Mouse (Mus musculus): ENCODE data around the gene Pusl1. TPM values are rescaled to one million over a fixed set of nuclear protein-coding genes. Genes with fewer than 3 reads are reported as not detected.
A peak's percentile ranks its signal among the peaks of the same experiment; 100 is the strongest.

Gene Pusl1
- polyA plus RNA-seq, 1 experiment from 2014 or later: 45.8 TPM

DNA sequence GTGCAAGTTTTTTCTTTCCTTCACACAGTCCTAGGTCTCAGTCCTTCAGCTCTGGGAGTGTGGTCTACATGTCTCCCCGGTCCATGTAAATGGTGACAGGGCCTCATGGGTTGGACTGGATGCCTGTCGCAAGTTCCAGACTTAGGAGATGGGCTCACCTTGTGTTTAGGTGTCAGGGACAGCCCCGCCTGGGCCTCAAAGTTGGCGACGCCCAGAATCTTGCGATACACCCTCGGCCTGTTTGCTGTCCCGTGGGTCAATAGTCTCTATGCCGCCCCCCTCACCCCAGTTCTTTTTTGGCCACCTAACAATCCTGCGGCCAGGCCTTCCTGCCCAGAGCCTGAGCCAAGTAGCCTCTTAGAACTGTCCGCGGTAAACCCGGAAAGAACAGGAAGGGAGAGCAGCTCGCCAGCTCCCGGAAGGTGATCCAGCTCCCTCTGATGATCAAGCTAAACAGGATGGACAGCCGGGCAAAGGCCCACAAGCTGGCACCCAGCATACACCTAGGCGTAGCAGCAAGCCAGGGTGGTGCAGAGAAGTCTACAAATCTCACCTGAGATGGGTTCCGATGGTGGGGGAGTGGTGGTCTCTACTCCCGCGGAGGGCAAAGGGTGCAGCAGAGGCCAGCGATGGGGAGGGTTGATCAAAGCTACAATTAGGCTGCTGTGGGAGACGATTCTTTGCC, 22.8 kb downstream of the Pusl1 start:
- H3K27ac ChIP-seq (replicated peaks; ENCODE audit: low read depth, low read length): peak overlapping the region; percentile 41; the same call in 1 of the 2 replicates
- no peaks in the 10 kb centered on the region for H3K27me3 ChIP-seq (ENCODE audit: control insufficient read depth, insufficient read depth, low read length)
- peaks cover 32% of the 10 kb centered on the region for H3K36me3 ChIP-seq (ENCODE audit: control insufficient read depth, insufficient read depth, low read length)
- ATAC-seq (ENCODE audit: low FRiP score, low TSS enrichment) (no peak; the same call in 1 of the 2 replicates), DNase-seq (no peak)
- H3K4me3 ChIP-seq (replicated peaks; ENCODE audit: low read depth, low read length): peak overlapping the region; percentile 78
- peak overlapping the region; percentile 97 for H3K4me2 ChIP-seq (ENCODE audit: low read length)
- no peaks in the 10 kb centered on the region for H3K9me3 ChIP-seq (ENCODE audit: control insufficient read depth, low read length)
- H3K9ac ChIP-seq (replicated peaks; ENCODE audit: low read length): peak overlapping the region; percentile 76
- WGBS: 11% methylated on average over 22 of the region's 22 CpGs
- peaks cover 12% of the 10 kb centered on the region for H3K4me1 ChIP-seq (ENCODE audit: control insufficient read depth, insufficient read depth, low read length)

DNA sequence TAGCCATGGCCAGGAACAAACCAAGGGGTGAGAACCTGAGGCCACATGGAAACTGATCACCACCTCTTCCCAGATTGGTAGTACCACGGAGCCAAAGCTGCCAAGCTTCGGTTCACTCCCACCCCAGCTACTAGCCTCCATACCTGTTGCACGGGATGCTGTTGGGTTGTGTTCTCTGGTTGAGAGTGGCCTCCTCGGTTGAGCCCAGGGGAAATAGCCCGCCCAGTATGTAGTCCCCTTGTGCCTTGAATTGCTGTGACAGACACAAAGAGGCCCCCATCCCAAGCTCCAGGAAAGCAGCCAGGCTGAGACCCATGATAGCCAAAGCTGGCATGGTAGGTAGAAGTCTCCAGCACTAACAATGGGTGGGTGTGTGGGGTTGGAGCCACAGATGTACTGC, 28.6 kb downstream of the Pusl1 start, which contains the start of gene Tas1r3:
TSS of gene Tas1r3 (minus strand) at position 362 of the 400 bp plus-strand sequence.
- Histone ChIP-seq H3K4me2 (ENCODE audit: low read length) (no peak within 1 kb of the TSS), H3K4me1 (ENCODE audit: control insufficient read depth, insufficient read depth, low read length) (no peaks in the 10 kb centered on the region), H3K27ac (replicated peaks; ENCODE audit: low read depth, low read length) (no peak within 1 kb of the TSS), H3K4me3 (replicated peaks; ENCODE audit: low read depth, low read length) (no peak within 1 kb of the TSS), H3K9me3 (ENCODE audit: control insufficient read depth, low read length) (no peaks in the 10 kb centered on the region), H3K27me3 (ENCODE audit: control insufficient read depth, insufficient read depth, low read length) (no peaks in the 10 kb centered on the region), H3K9ac (replicated peaks; ENCODE audit: low read length) (no peak within 1 kb of the TSS), H3K36me3 (ENCODE audit: control insufficient read depth, insufficient read depth, low read length) (peaks cover 58% of the 10 kb centered on the region)
- DNase-seq (no peak), ATAC-seq (ENCODE audit: low FRiP score, low TSS enrichment) (no peak)
- WGBS: 78% methylated on average over 5 of the region's 5 CpGs

- peaks cover 67% of the 10 kb centered on the region for H3K36me3 ChIP-seq (ENCODE audit: control insufficient read depth, insufficient read depth, low read length)
- H3K4me2 ChIP-seq (ENCODE audit: low read length): no peak overlapping the region
- H3K9me3 ChIP-seq (ENCODE audit: control insufficient read depth, low read length): no peaks in the 10 kb centered on the region
- ATAC-seq (ENCODE audit: low FRiP score, low TSS enrichment) (no peak), DNase-seq (no peak)
- no peak overlapping the region for H3K27ac ChIP-seq (replicated peaks; ENCODE audit: low read depth, low read length)
- H3K27me3 ChIP-seq (ENCODE audit: control insufficient read depth, insufficient read depth, low read length): no peaks in the 10 kb centered on the region
- H3K4me3 ChIP-seq (replicated peaks; ENCODE audit: low read depth, low read length): no peak overlapping the region
- 93% methylated on average over 7 of the region's 7 CpGs for WGBS
- no peak overlapping the region for H3K9ac ChIP-seq (replicated peaks; ENCODE audit: low read length)
- H3K4me1 ChIP-seq (ENCODE audit: control insufficient read depth, insufficient read depth, low read length): no peaks in the 10 kb centered on the region
Observed at GRCm38 (mm10) chr4:155861787-155862186, 29.8 kb downstream of the Pusl1 start.

DNA sequence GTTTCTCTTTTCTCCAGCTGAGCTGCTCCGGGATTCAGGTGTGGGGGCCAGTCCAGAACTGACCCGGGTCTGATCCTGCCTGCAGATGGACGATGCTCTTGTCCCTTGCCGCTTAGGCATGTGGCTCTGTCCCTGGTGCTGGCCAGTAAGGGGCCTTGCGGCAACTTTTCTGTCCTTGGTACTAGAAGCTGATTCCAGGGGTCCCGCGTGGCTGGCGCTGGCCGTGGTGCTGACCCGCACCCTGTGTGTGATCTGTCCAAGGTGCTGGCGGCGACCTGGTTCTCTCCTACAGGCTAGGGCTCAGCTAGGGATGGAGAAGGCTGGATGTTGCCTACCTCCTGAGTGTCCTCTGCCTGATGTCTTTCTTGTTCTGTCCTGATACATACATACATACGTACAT, 32.3 kb downstream of the Pusl1 start:
- no peaks in the 10 kb centered on the region for H3K9me3 ChIP-seq (ENCODE audit: control insufficient read depth, low read length)
- WGBS: 37% methylated on average over 13 of the region's 13 CpGs
- no peak overlapping the region for H3K9ac ChIP-seq (replicated peaks; ENCODE audit: low read length)
- H3K4me1 ChIP-seq (ENCODE audit: control insufficient read depth, insufficient read depth, low read length): no peaks in the 10 kb centered on the region
- no peaks in the 10 kb centered on the region for H3K27me3 ChIP-seq (ENCODE audit: control insufficient read depth, insufficient read depth, low read length)
- no peak overlapping the region for H3K4me2 ChIP-seq (ENCODE audit: low read length)
- no peak overlapping the region for H3K4me3 ChIP-seq (replicated peaks; ENCODE audit: low read depth, low read length)
- ATAC-seq (ENCODE audit: low FRiP score, low TSS enrichment): no peak
- H3K36me3 ChIP-seq (ENCODE audit: control insufficient read depth, insufficient read depth, low read length): peaks cover 76% of the 10 kb centered on the region
- no peak overlapping the region for H3K27ac ChIP-seq (replicated peaks; ENCODE audit: low read depth, low read length)
- DNase-seq: no peak

- H3K27ac ChIP-seq (replicated peaks; ENCODE audit: low read depth, low read length): no peak overlapping the region
- no peak overlapping the region for H3K4me2 ChIP-seq (ENCODE audit: low read length)
- H3K9me3 ChIP-seq (ENCODE audit: control insufficient read depth, low read length): no peaks in the 10 kb centered on the region
- H3K27me3 ChIP-seq (ENCODE audit: control insufficient read depth, insufficient read depth, low read length): no peaks in the 10 kb centered on the region
- ATAC-seq (ENCODE audit: low FRiP score, low TSS enrichment): no peak
- no peak overlapping the region for H3K9ac ChIP-seq (replicated peaks; ENCODE audit: low read length)
- DNase-seq: no peak
- H3K4me3 ChIP-seq (replicated peaks; ENCODE audit: low read depth, low read length): no peak overlapping the region
- peaks cover 86% of the 10 kb centered on the region for H3K36me3 ChIP-seq (ENCODE audit: control insufficient read depth, insufficient read depth, low read length)
- WGBS: 90% methylated on average over 3 of the region's 3 CpGs
- no peaks in the 10 kb centered on the region for H3K4me1 ChIP-seq (ENCODE audit: control insufficient read depth, insufficient read depth, low read length)
Observed at GRCm38 (mm10) chr4:155856881-155857280, 34.7 kb downstream of the Pusl1 start.

- no peak for ATAC-seq (ENCODE audit: low FRiP score, low TSS enrichment)
- Histone ChIP-seq H3K27ac (replicated peaks; ENCODE audit: low read depth, low read length) (no peak overlapping the region), H3K4me2 (ENCODE audit: low read length) (no peak overlapping the region), H3K9me3 (ENCODE audit: control insufficient read depth, low read length) (no peaks in the 10 kb centered on the region), H3K27me3 (ENCODE audit: control insufficient read depth, insufficient read depth, low read length) (no peaks in the 10 kb centered on the region), H3K4me1 (ENCODE audit: control insufficient read depth, insufficient read depth, low read length) (no peaks in the 10 kb centered on the region), H3K9ac (replicated peaks; ENCODE audit: low read length) (no peak overlapping the region), H3K36me3 (ENCODE audit: control insufficient read depth, insufficient read depth, low read length) (peaks cover 78% of the 10 kb centered on the region), H3K4me3 (replicated peaks; ENCODE audit: low read depth, low read length) (no peak overlapping the region)
- 92% methylated on average over 12 of the region's 12 CpGs for WGBS
- DNase-seq: no peak
Observed at GRCm38 (mm10) chr4:155856071-155856470, 35.5 kb downstream of the Pusl1 start.

GRCm38 (mm10) chr4:155854991-155855390, 36.6 kb downstream of the Pusl1 start:
- WGBS: 96% methylated on average over 12 of the region's 12 CpGs
- Histone ChIP-seq H3K27ac (replicated peaks; ENCODE audit: low read depth, low read length) (no peak overlapping the region), H3K36me3 (ENCODE audit: control insufficient read depth, insufficient read depth, low read length) (peaks cover 68% of the 10 kb centered on the region), H3K4me2 (ENCODE audit: low read length) (no peak overlapping the region), H3K4me3 (replicated peaks; ENCODE audit: low read depth, low read length) (no peak overlapping the region), H3K9ac (replicated peaks; ENCODE audit: low read length) (no peak overlapping the region), H3K4me1 (ENCODE audit: control insufficient read depth, insufficient read depth, low read length) (0 out of 2 replicates have a peak, but pooled peaks cover under 1% of the 10 kb centered on the region), H3K9me3 (ENCODE audit: control insufficient read depth, low read length) (no peaks in the 10 kb centered on the region), H3K27me3 (ENCODE audit: control insufficient read depth, insufficient read depth, low read length) (no peaks in the 10 kb centered on the region)
- DNase-seq (no peak), ATAC-seq (ENCODE audit: low FRiP score, low TSS enrichment) (no peak)

- H3K4me2 ChIP-seq (ENCODE audit: low read length): no peak overlapping the region
- no peak overlapping the region for H3K27ac ChIP-seq (replicated peaks; ENCODE audit: low read depth, low read length)
- H3K36me3 ChIP-seq (ENCODE audit: control insufficient read depth, insufficient read depth, low read length): peaks cover 53% of the 10 kb centered on the region
- no peak overlapping the region for H3K9ac ChIP-seq (replicated peaks; ENCODE audit: low read length)
- WGBS: 97% methylated on average over 9 of the region's 9 CpGs
- no peaks in the 10 kb centered on the region for H3K27me3 ChIP-seq (ENCODE audit: control insufficient read depth, insufficient read depth, low read length)
- peaks cover 12% of the 10 kb centered on the region for H3K4me1 ChIP-seq (ENCODE audit: control insufficient read depth, insufficient read depth, low read length)
- no peak for ATAC-seq (ENCODE audit: low FRiP score, low TSS enrichment)
- H3K4me3 ChIP-seq (replicated peaks; ENCODE audit: low read depth, low read length): no peak overlapping the region
- H3K9me3 ChIP-seq (ENCODE audit: control insufficient read depth, low read length): no peaks in the 10 kb centered on the region
- DNase-seq: no peak
Observed at GRCm38 (mm10) chr4:155853421-155853820, 38.2 kb downstream of the Pusl1 start.

- Histone ChIP-seq H3K36me3 (ENCODE audit: control insufficient read depth, insufficient read depth, low read length) (peaks cover 38% of the 10 kb centered on the region), H3K4me1 (ENCODE audit: control insufficient read depth, insufficient read depth, low read length) (peaks cover 18% of the 10 kb centered on the region), H3K27me3 (ENCODE audit: control insufficient read depth, insufficient read depth, low read length) (no peaks in the 10 kb centered on the region), H3K9me3 (ENCODE audit: control insufficient read depth, low read length) (no peaks in the 10 kb centered on the region), H3K4me3 (replicated peaks; ENCODE audit: low read depth, low read length) (no peak overlapping the region), H3K9ac (replicated peaks; ENCODE audit: low read length) (no peak overlapping the region), H3K4me2 (ENCODE audit: low read length) (no peak overlapping the region), H3K27ac (replicated peaks; ENCODE audit: low read depth, low read length) (no peak overlapping the region)
- no peak for DNase-seq
- WGBS: 85% methylated on average over 2 of the region's 2 CpGs
- no peak for ATAC-seq (ENCODE audit: low FRiP score, low TSS enrichment)
Observed at GRCm38 (mm10) chr4:155851951-155852411, 39.6 kb downstream of the Pusl1 start.

Data from midbrain, embryonic 14.5 days (tissue).